In the genomic region with DNA sequence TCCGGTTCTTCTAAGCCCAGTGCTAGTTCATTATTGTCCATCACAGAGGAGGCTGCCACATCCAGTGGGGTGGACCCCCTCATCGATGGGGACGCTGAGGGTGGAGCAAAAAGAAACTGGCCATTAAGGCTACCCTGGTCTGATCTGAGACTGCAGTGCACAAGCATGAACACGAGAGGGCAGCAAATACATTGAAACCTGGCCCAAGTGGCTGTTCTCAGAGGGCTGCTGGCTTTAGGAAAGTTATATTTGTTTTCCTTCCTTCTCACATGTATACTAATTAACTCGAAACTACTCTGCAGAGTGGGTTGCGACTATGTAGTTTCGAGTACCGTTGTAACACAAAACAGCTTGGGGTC, we compare ENCODE assay signal across 8 mouse cellular contexts.
DNase-seq lines count a peak whose midpoint lies in the region; ATAC-seq lines count a peak whose summit lies in the region.

No protein-coding gene starts in this region.

- peak; percentile 67 for DNase-seq in layer of hippocampus, adult 11-12 months (ENCODE audit: low spot score)
- DNase-seq in layer of hippocampus, adult 9-11 months: no peak
- peak; percentile 77 for DNase-seq in forebrain, embryonic 14.5 days (ENCODE audit: low spot score)
- peak; percentile 71 to 80 for DNase-seq in layer of hippocampus, postnatal 10 days (ENCODE audit: low spot score in 2 of 2)
- peak; percentile 51 for DNase-seq in right cerebral cortex, postnatal 14 days

- no peaks in the 10 kb centered on the region for H3K27me3 ChIP-seq in forebrain, embryonic 14.5 days (replicated peaks; ENCODE audit: control insufficient read depth, insufficient read depth, low read length)
- H3K27me3 ChIP-seq in hindbrain, embryonic 12.5 days: no peaks in the 10 kb centered on the region

- no peaks in the 10 kb centered on the region for H3K36me3 ChIP-seq in forebrain, embryonic 14.5 days (ENCODE audit: control insufficient read depth, insufficient read depth, low read length)
- H3K36me3 ChIP-seq in hindbrain, embryonic 12.5 days: no peaks in the 10 kb centered on the region

- H3K9me3 ChIP-seq in forebrain, embryonic 14.5 days (replicated peaks; ENCODE audit: control insufficient read depth, low read length): no peaks in the 10 kb centered on the region
- H3K9me3 ChIP-seq in hindbrain, embryonic 12.5 days (replicated peaks): no peaks in the 10 kb centered on the region

- H3K9ac ChIP-seq in forebrain, embryonic 14.5 days (ENCODE audit: low read length): no peak overlapping the region
- no peak overlapping the region for H3K9ac ChIP-seq in hindbrain, embryonic 12.5 days

- no peak overlapping the region for H3K4me2 ChIP-seq in forebrain, embryonic 14.5 days (ENCODE audit: low read length)
- H3K4me2 ChIP-seq in hindbrain, embryonic 12.5 days (replicated peaks): no peak overlapping the region

- no peaks in the 10 kb centered on the region for H3K4me1 ChIP-seq in forebrain, embryonic 14.5 days (ENCODE audit: control insufficient read depth, insufficient read depth, low read length)
- no peaks in the 10 kb centered on the region for H3K4me1 ChIP-seq in hindbrain, embryonic 12.5 days

- no peak overlapping the region for H3K27ac ChIP-seq in forebrain, embryonic 14.5 days (ENCODE audit: low read depth, low read length)
- no peak overlapping the region for H3K27ac ChIP-seq in hindbrain, embryonic 12.5 days

- 8% methylated on average over 8 of the region's 8 CpGs for WGBS in forebrain, embryonic 14.5 days
- WGBS in hindbrain, embryonic 12.5 days: 18% methylated on average over 8 of the region's 8 CpGs

- H3K4me3 ChIP-seq in forebrain, embryonic 14.5 days (ENCODE audit: low read depth, low read length): no peak overlapping the region
- H3K4me3 ChIP-seq in hindbrain, embryonic 12.5 days: no peak overlapping the region

- peak; percentile 53 for ATAC-seq in cerebellum, adult (ENCODE audit: insufficient number of reproducible peaks, low FRiP score, low TSS enrichment)
- ATAC-seq in forebrain, embryonic 14.5 days: peak; percentile 86
- peak; percentile 84 for ATAC-seq in hindbrain, embryonic 12.5 days (ENCODE audit: low FRiP score)
- ATAC-seq in megakaryocyte, adult 5-6 weeks (ENCODE audit: poor library complexity, severe bottlenecking): peak; percentile 86
